Mouse (Mus musculus) bone marrow, adult 2 months (tissue): ENCODE results near the gene Sh3pxd2a. TPM values are rescaled to one million over a fixed set of nuclear protein-coding genes. Genes with fewer than 3 reads are reported as not detected.

ENCODE experiments used
- H3K27ac ChIP-seq: fragments of 200-500 bp; 2 replicates; pipeline ENCODE4 v1.5.1; 2012; ENCODE audit warnings: low read depth, mild to moderate bottlenecking, control low read depth, inconsistent platforms, low read length; ENCODE audit not compliant: control insufficient read depth, poor library complexity, insufficient read depth
- H3K4me1 ChIP-seq: fragments of 200-500 bp; 2 replicates; pipeline ENCODE4 v1.6.1; 2011; ENCODE audit warnings: low read length; ENCODE audit not compliant: control insufficient read depth, insufficient read depth
- H3K4me3 ChIP-seq: fragments of 200-500 bp; replicated peaks from 2 replicates; pipeline ENCODE3; 2011; ENCODE audit warnings: mild to moderate bottlenecking, low read depth, low read length, control low read depth; ENCODE audit not compliant: control insufficient read depth
- CTCF ChIP-seq: fragments of 200-500 bp; IDR thresholded peaks from 2 replicates; pipeline ENCODE4 v1.5.1; 2011; ENCODE audit warnings: low read length, control low read depth; ENCODE audit not compliant: control insufficient read depth, insufficient read depth
- POLR2A ChIP-seq: fragments of 200-500 bp; IDR thresholded peaks from 2 replicates; pipeline ENCODE4 v1.6.1; 2011; ENCODE audit warnings: low read depth, mild to moderate bottlenecking, control low read depth, low read length, borderline replicate concordance; ENCODE audit not compliant: control insufficient read depth
- WGBS: fragments of 180-500 bp; shearing (Covaris S2); methylation state at CpG from one replicate; pipeline ENCODE4 v1.1.7; 2018; 5-methylcytosine and 5-hydroxymethylcytosine counted together
- polyA plus RNA-seq: library from polyadenylated mRNA; stranded (reverse); fragments of >200 nt; gene quantifications from 2 replicates; pipeline ENCODE4 v1.2.4, GENCODE M21; 2011; ENCODE audit warnings: low replicate concordance; ENCODE audit not compliant: missing spikeins, insufficient read depth, insufficient read length

Gene Sh3pxd2a
- polyA plus RNA-seq, 1 experiment = 8.3 TPM

DNA sequence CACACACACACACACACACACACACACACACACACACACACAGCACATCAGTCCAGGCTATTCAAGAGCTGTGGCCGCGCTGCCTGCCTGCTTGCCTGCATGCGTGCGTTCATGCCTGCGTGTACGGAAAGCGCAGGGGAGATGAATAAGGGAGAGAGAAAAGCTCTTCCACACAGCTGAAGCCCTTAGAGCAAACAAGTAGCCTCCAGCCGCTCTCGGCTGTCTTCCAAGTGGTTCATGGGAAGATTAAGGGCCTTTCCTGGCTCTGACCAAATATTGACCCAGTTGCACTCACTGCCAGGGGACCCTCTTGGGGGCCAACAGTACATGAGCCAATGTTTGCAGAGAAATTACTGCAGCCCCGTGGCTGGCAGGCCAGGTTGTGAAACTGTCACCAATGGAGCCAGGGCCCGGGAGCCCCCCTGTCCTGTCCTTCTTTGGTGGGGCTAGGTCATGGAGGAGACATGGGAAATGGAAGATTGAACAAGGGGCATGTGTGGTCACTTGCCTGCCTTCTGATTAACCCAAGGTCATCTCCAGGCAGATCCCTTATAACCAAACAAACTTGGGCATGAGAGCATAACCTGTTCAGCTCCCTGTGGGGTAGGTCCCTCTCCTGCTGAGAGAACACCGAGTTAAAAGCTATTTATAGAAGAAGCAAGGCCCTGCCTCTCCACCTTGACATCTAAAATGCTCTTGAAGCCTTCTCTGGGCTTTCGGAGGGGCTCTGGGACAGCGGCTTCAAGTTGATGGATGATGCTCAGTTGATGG lies 42.9 kb downstream of the Sh3pxd2a start:
- H3K4me3 ChIP-seq = no peak overlapping the region
- no peak for TF ChIP-seq CTCF
- no peak for TF ChIP-seq POLR2A
- WGBS = 89% methylated on average over 14 of the region's 14 CpGs

GRCm38 (mm10) chr19:47420539-47420938 lies 43.7 kb downstream of the Sh3pxd2a start:
- no peaks in the 10 kb centered on the region for H3K4me1 ChIP-seq
- no peak overlapping the region for H3K4me3 ChIP-seq
- H3K27ac ChIP-seq = no peak overlapping the region
- TF ChIP-seq CTCF = no peak
- no peak for TF ChIP-seq POLR2A
- WGBS = 90% methylated on average over 11 of the region's 11 CpGs

More for the DNA sequence above, 42.9 kb downstream of the Sh3pxd2a start:
- no peak overlapping the region for H3K27ac ChIP-seq
- no peaks in the 10 kb centered on the region for H3K4me1 ChIP-seq

GRCm38 (mm10) chr19:47419208-47419607 lies 45.0 kb downstream of the Sh3pxd2a start:
- Histone ChIP-seq H3K4me1 (no peaks in the 10 kb centered on the region), H3K27ac (no peak overlapping the region), H3K4me3 (no peak overlapping the region)
- TF ChIP-seq CTCF = no peak
- TF ChIP-seq POLR2A = no peak
- WGBS = 54% methylated on average over 8 of the region's 8 CpGs

DNA sequence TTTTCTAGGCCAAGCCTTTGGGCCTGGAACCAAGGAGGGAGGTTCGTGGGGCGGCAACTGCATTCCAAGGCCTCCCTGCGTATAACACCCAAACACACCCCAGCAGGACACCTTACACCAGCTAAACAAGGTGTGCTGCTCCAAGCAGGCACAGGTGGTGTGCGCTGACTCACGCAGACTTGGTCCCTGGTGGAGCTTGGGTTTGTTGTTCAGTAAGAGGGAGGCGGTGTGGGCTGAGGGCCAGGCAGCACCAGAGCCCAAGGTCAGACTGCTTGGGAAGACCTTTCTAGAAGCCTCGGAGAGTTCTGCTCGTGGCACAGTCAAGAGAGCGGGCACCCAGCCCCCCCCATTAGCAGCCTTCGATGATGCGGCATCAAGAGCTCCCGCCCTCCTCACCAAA lies 48.0 kb downstream of the Sh3pxd2a start:
- TF ChIP-seq POLR2A (no peak), CTCF (no peak)
- no peaks in the 10 kb centered on the region for H3K4me1 ChIP-seq
- no peak overlapping the region for H3K27ac ChIP-seq
- no peak overlapping the region for H3K4me3 ChIP-seq
- WGBS = 87% methylated on average over 12 of the region's 12 CpGs

DNA sequence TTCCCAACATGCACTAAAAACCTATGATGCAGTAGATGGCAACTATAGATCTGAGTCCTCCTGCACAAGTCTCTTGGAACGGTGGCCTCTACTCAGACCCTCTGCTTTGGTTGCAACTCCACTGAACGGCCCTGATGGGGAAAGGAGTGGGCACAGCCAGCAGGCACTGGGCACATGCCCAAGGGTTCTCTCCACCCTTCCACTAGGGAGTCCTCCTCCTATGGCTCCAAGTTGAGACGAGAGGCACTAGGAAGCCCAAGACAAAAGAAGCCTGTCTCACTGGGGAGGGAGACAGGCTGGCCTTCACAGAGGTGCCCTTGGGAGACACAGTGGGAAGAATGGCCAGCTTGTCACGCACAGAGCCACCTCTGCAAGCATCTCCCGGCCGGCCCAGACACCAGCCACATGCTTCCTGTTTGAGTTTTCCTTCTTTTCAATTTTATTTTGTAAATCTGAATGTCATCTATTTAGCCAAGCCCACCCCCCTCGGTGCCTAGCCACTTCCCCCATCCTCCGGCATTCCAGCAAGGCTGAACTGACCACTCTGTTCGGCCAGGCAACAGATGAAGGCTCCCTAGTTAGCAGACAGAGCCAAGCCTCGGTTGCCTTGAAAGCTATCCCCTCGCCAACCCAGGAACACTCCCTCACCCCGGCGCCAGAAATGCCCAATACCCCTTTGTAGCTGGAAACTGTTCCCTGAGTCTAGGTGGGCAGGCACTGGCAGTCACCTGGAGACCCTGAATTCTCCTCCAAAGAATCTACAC lies 49.9 kb downstream of the Sh3pxd2a start:
- Histone ChIP-seq H3K4me3 (no peak overlapping the region), H3K27ac (no peak overlapping the region), H3K4me1 (no peaks in the 10 kb centered on the region)
- no peak for TF ChIP-seq CTCF
- no peak for TF ChIP-seq POLR2A
- WGBS = 78% methylated on average over 13 of the region's 13 CpGs

- no peak for TF ChIP-seq POLR2A
- no peak for TF ChIP-seq CTCF
- 90% methylated on average over 6 of the region's 6 CpGs for WGBS
- no peak overlapping the region for H3K27ac ChIP-seq
- no peak overlapping the region for H3K4me3 ChIP-seq
- H3K4me1 ChIP-seq = no peaks in the 10 kb centered on the region
Observed at GRCm38 (mm10) chr19:47413458-47414005, 50.7 kb downstream of the Sh3pxd2a start.

- Histone ChIP-seq H3K4me1 (no peaks in the 10 kb centered on the region), H3K4me3 (no peak overlapping the region), H3K27ac (no peak overlapping the region)
- 60% methylated on average over 11 of the region's 11 CpGs for WGBS
- TF ChIP-seq POLR2A (no peak), CTCF (peak; percentile 14; the same call in 1 of the 2 replicates)
Observed at GRCm38 (mm10) chr19:47412566-47413248, 51.5 kb downstream of the Sh3pxd2a start.

DNA sequence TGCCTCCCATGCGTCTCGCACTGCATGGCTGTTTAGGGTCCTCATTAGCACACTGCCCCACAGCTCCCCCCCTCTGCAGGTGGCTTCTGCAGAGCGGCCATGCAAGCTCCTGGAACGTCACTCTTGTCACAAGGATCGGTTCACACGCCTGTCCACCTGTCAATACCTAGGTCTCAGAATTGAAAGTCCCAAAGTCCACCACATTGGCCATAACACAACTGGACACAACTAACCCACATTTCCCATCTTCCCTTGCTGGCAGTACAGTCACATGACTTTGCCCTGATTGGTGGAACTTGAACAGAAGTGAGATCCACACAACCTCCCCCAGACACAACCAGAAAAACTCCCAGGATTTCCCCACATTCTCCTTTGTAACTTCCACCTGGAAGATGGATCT lies 53.9 kb downstream of the Sh3pxd2a start:
- TF ChIP-seq CTCF (no peak), POLR2A (no peak)
- 87% methylated on average over 6 of the region's 6 CpGs for WGBS
- no peak overlapping the region for H3K4me3 ChIP-seq
- H3K27ac ChIP-seq = no peak overlapping the region
- no peaks in the 10 kb centered on the region; the same call in 1 of the 2 replicates for H3K4me1 ChIP-seq
